Mouse (Mus musculus) T-helper 2 cell (primary cell): ENCODE measurements around the gene Ino80.

Experiments
- in situ Hi-C: fragments of 300-600 bp; cut with MboI, MseI; formaldehyde crosslinking; loops from one replicate; pipeline ENCODE4 v1.15.1; 2025; ENCODE audit warnings: high pct_unique_total_duplicates

The Ino80 gene

DNA sequence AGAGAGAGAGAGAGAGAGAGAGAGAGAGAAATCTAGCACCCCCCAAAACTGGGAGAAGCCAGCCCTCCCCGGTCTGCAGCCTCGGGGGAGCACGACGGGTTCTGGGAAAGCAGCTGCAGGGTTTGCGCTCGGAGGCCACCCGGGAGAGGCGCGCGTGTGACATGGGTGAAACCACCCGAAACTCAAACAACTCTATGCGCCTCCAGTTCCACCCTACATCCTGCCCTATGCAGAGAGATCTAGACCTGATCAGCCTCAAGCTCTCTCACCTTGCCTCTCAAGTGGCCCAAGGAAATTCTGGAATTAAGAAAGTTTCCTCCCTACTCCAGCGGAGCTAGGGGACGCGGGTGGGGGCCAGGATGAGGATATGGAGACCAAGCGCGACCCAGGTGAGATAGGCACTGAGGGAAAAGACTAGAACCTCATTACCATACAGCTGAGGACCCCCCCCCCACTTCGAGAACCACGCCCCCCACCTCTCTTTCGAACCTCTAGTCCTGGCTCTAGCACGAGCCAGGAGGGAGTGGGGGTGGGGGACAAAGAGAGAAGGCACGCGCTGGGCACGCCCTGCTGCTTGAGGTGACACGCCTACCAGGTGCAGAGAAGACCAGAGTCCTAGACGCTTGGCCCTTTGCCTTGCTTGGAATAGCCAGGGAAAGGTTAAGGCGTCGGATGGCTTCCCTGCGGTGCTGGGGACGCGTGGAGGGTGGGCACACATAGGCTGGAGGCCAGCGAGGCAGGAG, 152.7 kb downstream of the Ino80 start:
- in situ Hi-C loops, result no loop called here

DNA sequence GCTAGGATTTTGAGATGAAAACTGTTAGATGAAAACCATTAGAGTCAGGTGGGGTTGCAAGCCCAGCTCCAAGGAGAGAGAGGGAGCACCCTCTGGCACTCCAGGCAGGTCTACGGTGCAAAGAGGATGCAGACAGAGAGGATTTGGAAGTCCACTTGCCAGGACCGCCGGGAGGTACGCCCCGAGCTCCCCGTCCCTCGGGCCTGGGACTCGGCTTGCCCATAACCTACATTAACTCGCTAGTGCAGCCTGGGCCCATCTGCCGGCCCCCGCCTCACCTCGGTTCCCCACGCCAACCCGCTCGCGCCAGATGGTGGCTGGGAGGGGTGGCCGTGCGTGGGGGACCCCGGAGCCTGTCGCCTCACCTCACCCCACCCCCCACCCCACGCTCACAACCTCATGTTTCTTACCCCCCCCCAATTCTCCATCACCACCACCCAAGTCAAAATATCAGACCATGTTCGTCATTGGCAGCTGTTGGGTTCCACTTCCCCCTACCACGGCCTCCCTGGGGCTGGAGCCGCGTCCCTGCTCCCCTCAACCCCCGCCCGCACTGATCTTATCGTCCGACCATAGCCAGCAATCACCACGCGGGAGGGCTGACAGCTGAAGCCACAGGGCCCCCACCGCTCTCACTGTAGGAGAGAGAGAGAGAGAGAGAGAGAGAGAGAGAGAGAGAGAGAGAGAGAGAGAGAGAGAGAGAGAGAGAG, 153.5 kb downstream of the Ino80 start:
- in situ Hi-C loops, result no loop called here
